Mouse (Mus musculus) intestine, embryonic 16.5 days (tissue): ENCODE results near the gene Pgf. TPM values are rescaled to one million over a fixed set of nuclear protein-coding genes. Genes with fewer than 3 reads are reported as not detected.
"Not testable (repeated sequence)": the region's sequence is repeated elsewhere in the genome, so short reads cannot be mapped to it uniquely, and the experiment has no call there.

Source experiments
- ATAC-seq: fragments of 200-750 bp; cut with Nextera tagmentation; 2 replicates; pipeline ENCODE4 v1.8.0; 2017; ENCODE audit warnings: moderate TSS enrichment, moderate library complexity
- H3K27ac ChIP-seq: fragments of 300-500 bp; sonication (generic); 2 replicates; pipeline ENCODE4 v1.5.1; 2014; ENCODE audit warnings: mild to moderate bottlenecking, low read length
- H3K27me3 ChIP-seq: fragments of 300-500 bp; sonication (generic); replicated peaks from 2 replicates; pipeline ENCODE4 v1.6.1; 2014; ENCODE audit warnings: low read length, control low read depth, mixed read lengths; ENCODE audit not compliant: control insufficient read depth, insufficient read depth
- H3K36me3 ChIP-seq: fragments of 300-500 bp; sonication (generic); 2 replicates; pipeline ENCODE4 v1.6.1; 2014; ENCODE audit warnings: low read length, control low read depth; ENCODE audit not compliant: control insufficient read depth, insufficient read depth
- H3K4me1 ChIP-seq: fragments of 300-500 bp; sonication (generic); 2 replicates; pipeline ENCODE4 v1.6.1; 2014; ENCODE audit warnings: low read length, control low read depth, mixed read lengths; ENCODE audit not compliant: control insufficient read depth, insufficient read depth
- H3K4me2 ChIP-seq: fragments of 300-500 bp; sonication (generic); 2 replicates; pipeline ENCODE4 v1.6.1; 2014; ENCODE audit warnings: low read depth, low read length, control low read depth
- H3K4me3 ChIP-seq: fragments of 300-500 bp; sonication (generic); 2 replicates; pipeline ENCODE4 v1.5.1; 2014; ENCODE audit warnings: mild to moderate bottlenecking, low read length
- H3K9ac ChIP-seq: fragments of 300-500 bp; sonication (generic); 2 replicates; pipeline ENCODE4 v1.6.1; 2014; ENCODE audit warnings: low read depth, low read length
- H3K9me3 ChIP-seq: fragments of 300-500 bp; sonication (generic); 2 replicates; pipeline ENCODE4 v1.6.1; 2016; ENCODE audit warnings: low read length, control low read depth; ENCODE audit not compliant: control insufficient read depth
- WGBS: fragments of 180-500 bp; shearing (Covaris S2); extraction: QIAGEN DNeasy Blood & Tissue Kit; methylation state at CpG from one replicate; pipeline ENCODE4 v1.1.7; 2014; 5-methylcytosine and 5-hydroxymethylcytosine counted together
- polyA plus RNA-seq: library from polyadenylated mRNA; unstranded; fragments of >200 nt; fragmentation: Nextera tagmentation; extraction: Ambion mirVana; gene quantifications from 2 replicates; pipeline ENCODE4 v1.2.1, GENCODE M21; 2015

Pgf gene
- polyA plus RNA-seq, 1 experiment from 2014 or later: 12.4 TPM

DNA sequence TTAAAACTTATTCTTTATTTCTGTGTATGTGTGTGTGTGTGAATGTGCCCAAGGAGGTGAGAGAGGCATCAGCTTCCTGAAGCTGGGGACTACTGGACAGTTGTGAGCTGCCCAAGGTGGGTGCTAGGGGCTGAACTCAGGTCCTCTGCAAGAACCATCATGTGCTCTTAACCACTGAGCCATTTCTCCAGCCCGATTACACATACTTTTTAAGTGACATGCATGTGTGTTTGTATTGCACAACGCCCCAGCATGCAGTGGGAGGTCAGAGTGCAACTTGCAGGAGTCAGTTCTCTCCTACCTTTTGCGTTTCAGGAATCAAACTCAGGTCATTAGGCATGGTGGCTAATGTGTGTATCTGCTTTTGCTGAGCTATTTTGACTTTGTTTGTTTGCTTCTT, 24.6 kb downstream of the Pgf start:
- peak; percentile 59 for ATAC-seq
- H3K27ac ChIP-seq: no peak overlapping the region
- H3K4me3 ChIP-seq: no peak overlapping the region
- H3K9ac ChIP-seq: no peak overlapping the region
- no peaks in the 10 kb centered on the region for H3K9me3 ChIP-seq
- 56% methylated on average over 3 of the region's 3 CpGs for whole genome bisulfite sequencing
- peaks cover 11% of the 10 kb centered on the region; the same call in 1 of the 2 replicates for H3K27me3 ChIP-seq
- H3K4me1 ChIP-seq: 0 out of 2 replicates have a peak, but pooled peaks cover 4% of the 10 kb centered on the region
- no peaks in the 10 kb centered on the region for H3K36me3 ChIP-seq
- no peak overlapping the region for H3K4me2 ChIP-seq

DNA sequence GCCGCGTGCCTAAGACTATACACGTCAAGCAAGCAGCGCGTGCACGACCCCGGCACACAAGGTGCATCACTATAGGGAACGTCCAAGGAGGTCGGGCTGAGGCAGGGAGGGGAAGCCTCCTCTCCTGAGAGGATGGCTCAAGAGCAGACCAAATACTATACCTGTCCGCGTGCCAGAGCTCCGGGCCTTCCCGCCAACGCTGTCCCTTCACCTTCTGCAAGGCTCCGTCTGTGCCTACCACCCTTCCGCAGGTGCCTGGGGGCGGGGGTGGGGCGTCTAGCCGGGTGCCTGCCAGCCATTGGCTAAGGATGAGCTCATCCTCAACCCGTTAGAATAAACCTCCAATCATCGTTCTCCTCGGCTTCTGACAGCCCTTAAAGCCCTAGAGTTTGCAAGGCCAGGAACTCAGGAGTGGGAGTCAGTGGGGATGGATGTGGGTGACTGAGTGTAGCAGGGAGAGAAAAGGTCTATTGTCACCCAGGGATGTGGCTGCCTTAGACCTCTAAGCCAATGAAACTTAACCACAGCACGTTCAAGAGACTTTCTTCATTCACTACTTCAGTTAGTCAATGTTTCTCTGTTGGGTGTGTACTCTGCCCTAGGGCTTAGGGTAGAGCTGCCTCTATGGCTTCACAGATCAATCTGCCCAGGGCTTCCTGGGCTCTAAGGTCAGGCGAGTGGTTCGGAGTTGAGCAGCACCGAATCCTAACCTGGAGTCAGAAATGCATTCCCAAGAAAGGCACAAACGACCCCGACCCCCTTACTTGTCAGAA, 26.4 kb downstream of the Pgf start, which contains the start of gene Rps6kl1:
Gene Rps6kl1, minus strand, starts transcription at position 263 of the 773 bp plus-strand sequence.
- no peak within 1 kb of the TSS for H3K27ac ChIP-seq
- peak within 1 kb of the TSS; percentile 37 for H3K4me3 ChIP-seq
- H3K4me1 ChIP-seq: peaks cover 11% of the 10 kb centered on the region; the same call in 1 of the 2 replicates
- no peaks in the 10 kb centered on the region for H3K9me3 ChIP-seq
- H3K4me2 ChIP-seq: peak within 1 kb of the TSS; percentile 52
- H3K9ac ChIP-seq: peak within 1 kb of the TSS; percentile 36
- H3K36me3 ChIP-seq: no peaks in the 10 kb centered on the region
- peak; percentile 80 for ATAC-seq
- 15% methylated on average over 28 of the region's 28 CpGs for WGBS
- peaks cover 11% of the 10 kb centered on the region; the same call in 1 of the 2 replicates for H3K27me3 ChIP-seq

DNA sequence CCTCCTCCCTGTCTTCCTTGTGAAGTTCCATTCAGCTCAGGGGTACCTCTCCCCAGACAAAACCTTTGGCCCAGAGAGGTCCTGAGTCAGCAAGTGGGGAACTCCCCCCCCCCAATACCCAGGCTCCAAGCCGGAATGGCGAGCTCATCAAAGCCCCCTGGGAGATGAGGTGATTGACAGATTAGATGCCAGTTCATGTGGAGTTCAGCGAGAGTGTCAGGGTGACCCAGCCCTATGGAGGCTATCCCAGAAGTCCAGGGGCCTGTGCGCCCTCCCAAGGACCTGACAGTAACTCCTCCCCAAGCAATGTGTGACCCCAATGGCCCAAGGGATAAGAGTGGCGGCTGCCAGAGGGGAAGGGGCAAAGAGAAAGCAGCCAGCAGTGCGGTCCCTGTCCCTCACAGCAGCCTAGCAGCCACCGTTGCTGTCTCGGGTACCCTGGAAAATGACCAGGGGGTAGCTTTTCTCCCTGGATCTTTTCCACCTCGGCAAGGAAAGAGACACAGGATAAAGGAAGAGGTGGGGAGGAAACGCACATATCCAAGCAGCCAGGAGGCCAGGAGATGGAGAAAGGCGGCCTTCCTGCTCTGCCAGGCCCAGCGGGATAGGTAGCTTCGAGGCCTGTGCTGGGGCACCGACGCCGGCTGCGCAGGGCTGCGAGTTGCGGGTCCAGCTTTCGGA, 27.1 kb downstream of the Pgf start:
- whole genome bisulfite sequencing: 18% methylated on average over 20 of the region's 20 CpGs
- Histone ChIP-seq H3K27me3 (peaks cover 11% of the 10 kb centered on the region; the same call in 1 of the 2 replicates), H3K4me3 (peak overlapping the region; percentile 37), H3K27ac (no peak overlapping the region), H3K36me3 (no peaks in the 10 kb centered on the region), H3K9me3 (no peaks in the 10 kb centered on the region), H3K4me1 (peaks cover 15% of the 10 kb centered on the region; the same call in 1 of the 2 replicates), H3K9ac (peak overlapping the region; percentile 36), H3K4me2 (peak overlapping the region; percentile 52)
- ATAC-seq: no peak; the same call in 1 of the 2 replicates

DNA sequence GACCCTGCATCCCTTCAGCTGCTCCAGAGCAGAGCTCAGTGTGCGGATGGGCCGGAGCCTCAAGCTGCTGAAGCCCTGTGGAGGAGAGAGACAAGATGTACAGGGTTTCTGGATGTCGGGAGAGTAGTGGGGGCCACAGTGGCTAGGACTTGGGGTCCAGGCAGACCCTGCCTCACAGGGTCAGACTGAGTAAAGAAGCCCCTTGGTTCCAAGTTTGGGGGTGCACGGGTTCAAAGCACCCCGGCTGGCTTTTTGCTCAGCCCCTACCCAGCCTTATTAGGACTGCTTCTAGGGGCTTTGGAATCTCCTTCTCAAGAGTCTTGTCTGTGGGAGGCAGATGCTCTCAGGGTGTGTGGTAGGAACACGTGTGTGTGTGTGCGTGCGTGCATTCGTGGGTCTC, 30.7 kb downstream of the Pgf start:
- Histone ChIP-seq H3K4me1 (peaks cover 18% of the 10 kb centered on the region; the same call in 1 of the 2 replicates), H3K9me3 (no peaks in the 10 kb centered on the region), H3K27ac (no peak overlapping the region), H3K4me2 (no peak overlapping the region), H3K4me3 (no peak overlapping the region), H3K27me3 (peaks cover 11% of the 10 kb centered on the region; the same call in 1 of the 2 replicates), H3K36me3 (no peaks in the 10 kb centered on the region), H3K9ac (no peak overlapping the region)
- ATAC-seq: no peak
- WGBS: 80% methylated on average over 9 of the region's 9 CpGs

DNA sequence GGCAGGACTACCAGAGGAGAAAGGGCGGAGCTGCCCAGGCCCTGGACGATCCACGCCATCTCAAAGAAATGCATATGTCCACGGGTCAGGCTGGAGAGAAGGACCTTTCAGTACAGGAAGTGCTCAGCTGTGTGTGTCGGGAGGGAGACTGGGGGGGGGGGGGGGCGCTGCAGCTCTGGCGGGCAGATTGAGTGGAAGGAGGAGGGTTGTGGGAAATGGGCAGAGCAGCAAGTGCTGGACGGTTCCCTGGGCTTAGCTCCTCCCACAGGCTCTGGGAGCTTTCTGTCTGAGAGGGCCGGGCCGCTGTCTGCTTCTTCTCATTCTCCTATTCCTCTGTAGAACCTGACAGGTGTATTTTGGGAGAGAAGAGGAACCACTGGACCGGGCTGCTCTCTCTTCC, 31.2 kb downstream of the Pgf start:
- peak; percentile 43; the same call in 1 of the 2 replicates for ATAC-seq
- peak overlapping the region; percentile 54 for H3K27ac ChIP-seq
- H3K9ac ChIP-seq: no peak overlapping the region
- no peaks in the 10 kb centered on the region for H3K36me3 ChIP-seq
- H3K9me3 ChIP-seq: no peaks in the 10 kb centered on the region
- 24% methylated on average over 9 of the region's 11 CpGs for WGBS
- H3K4me3 ChIP-seq: no peak overlapping the region
- H3K27me3 ChIP-seq: peaks cover 8% of the 10 kb centered on the region; the same call in 1 of the 2 replicates
- H3K4me2 ChIP-seq: no peak overlapping the region
- peaks cover 17% of the 10 kb centered on the region; the same call in 1 of the 2 replicates for H3K4me1 ChIP-seq

DNA sequence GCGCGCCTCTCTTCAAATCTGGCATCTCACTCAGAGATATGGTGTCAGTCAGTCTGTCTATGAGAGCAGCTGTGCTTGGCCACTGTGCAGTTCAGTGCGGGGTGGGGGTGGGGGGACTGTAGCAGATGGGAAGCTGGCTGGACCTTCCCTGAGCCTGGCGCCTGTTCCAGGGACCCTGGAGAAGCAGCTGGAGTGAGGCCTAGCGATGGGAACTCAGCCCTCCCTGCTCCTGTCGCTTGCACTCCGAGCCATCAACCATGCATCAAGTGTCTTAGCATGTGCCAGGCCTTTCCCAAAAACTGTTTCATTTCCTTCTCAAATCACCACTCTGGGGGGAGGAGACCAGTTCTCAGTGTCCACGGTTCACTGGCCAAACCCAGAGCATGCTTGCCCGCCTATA, 32.0 kb downstream of the Pgf start:
- peak overlapping the region; percentile 54; the same call in 1 of the 2 replicates for H3K27ac ChIP-seq

DNA sequence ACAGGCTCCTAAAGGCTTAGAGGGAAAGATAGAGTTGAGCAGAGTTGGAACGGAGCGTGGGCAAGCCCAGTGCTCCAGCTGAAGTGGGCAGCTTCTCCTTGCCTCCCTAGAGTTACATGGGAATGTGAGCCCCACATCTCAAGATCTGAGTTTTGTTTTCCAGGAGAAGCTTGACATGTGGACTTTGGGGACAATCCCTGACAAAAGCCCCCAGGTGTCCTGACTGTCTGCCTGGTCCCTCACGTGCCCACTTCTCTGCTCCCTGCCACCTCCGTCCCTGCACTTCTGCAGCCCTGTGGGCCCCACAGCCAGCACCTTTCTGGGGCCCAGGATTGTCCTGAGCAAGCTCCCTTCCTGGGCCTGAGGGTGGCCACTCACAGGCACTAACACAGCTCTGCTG, 32.8 kb downstream of the Pgf start:
- WGBS: 99% methylated on average over 4 of the region's 4 CpGs
- Histone ChIP-seq H3K36me3 (no peaks in the 10 kb centered on the region), H3K9ac (no peak overlapping the region), H3K4me2 (no peak overlapping the region), H3K4me3 (no peak overlapping the region), H3K4me1 (peaks cover 13% of the 10 kb centered on the region; the same call in 1 of the 2 replicates), H3K9me3 (no peaks in the 10 kb centered on the region), H3K27ac (no peak overlapping the region), H3K27me3 (no peaks in the 10 kb centered on the region; the same call in 1 of the 2 replicates)
- ATAC-seq: no peak

More for the DNA sequence above, 32.0 kb downstream of the Pgf start:
- Histone ChIP-seq H3K4me2 (no peak overlapping the region), H3K27me3 (peaks cover 3% of the 10 kb centered on the region; the same call in 1 of the 2 replicates), H3K4me1 (peaks cover 13% of the 10 kb centered on the region; the same call in 1 of the 2 replicates), H3K9ac (no peak overlapping the region), H3K9me3 (no peaks in the 10 kb centered on the region), H3K36me3 (no peaks in the 10 kb centered on the region), H3K4me3 (no peak overlapping the region)
- ATAC-seq: peak; percentile 54
- 59% methylated on average over 9 of the region's 9 CpGs for WGBS

DNA sequence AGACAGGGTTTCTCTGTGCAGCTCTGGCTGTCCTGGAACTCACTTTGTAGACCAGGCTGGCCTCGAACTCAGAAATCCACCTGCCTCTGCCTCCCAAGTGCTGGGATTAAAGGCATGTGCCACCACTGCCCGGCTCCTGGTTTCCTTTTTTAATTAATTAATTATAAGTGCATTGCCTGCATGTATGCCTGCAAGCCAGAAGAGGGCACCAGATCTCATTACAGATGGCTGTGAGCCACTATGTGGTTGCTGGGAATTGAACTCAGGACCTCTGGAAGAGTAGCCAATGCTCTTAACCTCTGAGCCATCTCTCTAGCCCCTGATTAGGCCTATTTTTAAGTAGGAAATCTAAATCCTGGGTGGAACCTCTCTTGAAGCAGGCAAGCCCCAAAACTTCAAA, 33.3 kb downstream of the Pgf start:
- H3K4me1 ChIP-seq: peaks cover 13% of the 10 kb centered on the region; the same call in 1 of the 2 replicates
- H3K36me3 ChIP-seq, H3K4me3 ChIP-seq, ATAC-seq, H3K27me3 ChIP-seq, H3K4me2 ChIP-seq, H3K9ac ChIP-seq, H3K27ac ChIP-seq, H3K9me3 ChIP-seq: not testable (repeated sequence)
- WGBS: 80% methylated on average over 2 of the region's 2 CpGs

DNA sequence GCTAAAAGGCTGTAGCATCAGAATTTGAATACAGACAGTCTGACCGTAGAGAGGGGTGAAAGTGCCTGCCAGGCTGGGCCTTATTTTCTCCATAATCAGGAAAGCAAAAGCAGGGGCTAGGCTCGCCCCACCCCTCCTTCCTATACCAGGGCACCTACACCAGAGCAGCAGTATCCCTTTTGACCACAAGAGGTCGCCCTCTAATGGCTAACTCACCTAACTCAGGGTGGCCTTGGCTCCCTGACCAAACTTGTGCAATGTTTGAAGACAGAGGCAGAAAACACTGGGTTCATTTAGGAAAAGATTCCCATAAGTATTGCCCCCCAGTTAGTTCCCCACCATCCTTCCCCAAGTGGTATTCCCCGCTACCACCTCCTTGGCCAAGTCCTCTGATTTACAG, 34.8 kb downstream of the Pgf start:
- WGBS: 15% methylated on average over 4 of the region's 4 CpGs

More for the DNA sequence above, 34.8 kb downstream of the Pgf start:
- no peaks in the 10 kb centered on the region for H3K36me3 ChIP-seq
- no peaks in the 10 kb centered on the region for H3K9me3 ChIP-seq
- H3K4me1 ChIP-seq: peaks cover 18% of the 10 kb centered on the region; the same call in 1 of the 2 replicates
- no peaks in the 10 kb centered on the region; the same call in 1 of the 2 replicates for H3K27me3 ChIP-seq
- H3K4me2 ChIP-seq: no peak overlapping the region
- H3K27ac ChIP-seq: no peak overlapping the region
- H3K4me3 ChIP-seq: no peak overlapping the region
- no peak overlapping the region for H3K9ac ChIP-seq
- ATAC-seq: no peak
